Mouse (Mus musculus) liver, adult 2 months (tissue): ENCODE measurements around the gene Phactr2.

Experiments used
- CTCF ChIP-seq: fragments of 200-500 bp; IDR thresholded peaks from 2 replicates; pipeline ENCODE4 v1.5.1; 2011; ENCODE audit warnings: low read depth, low read length, control low read depth
- POLR2A ChIP-seq: fragments of 200-500 bp; IDR thresholded peaks from 2 replicates; pipeline ENCODE4 v1.6.1; 2011; ENCODE audit warnings: low read length, control low read depth; ENCODE audit not compliant: insufficient read depth; ENCODE audit errors: extremely low read depth

- TF ChIP-seq POLR2A, result no peak
- no peak for TF ChIP-seq CTCF
Observed at GRCm38 (mm10) chr10:13340583-13340982, 133.6 kb downstream of the Phactr2 start.
